Mouse (Mus musculus) hindbrain, embryonic 11.5 days (tissue): ENCODE measurements around the gene Ppm1h. TPM values are rescaled to one million over a fixed set of nuclear protein-coding genes. Genes with fewer than 3 reads are reported as not detected.

Experiments
- ATAC-seq: fragments of 200-750 bp; cut with Nextera tagmentation; 2 replicates; pipeline ENCODE4 v1.8.0; 2017; ENCODE audit warnings: mild to moderate bottlenecking, moderate TSS enrichment, moderate library complexity; ENCODE audit not compliant: low FRiP score
- DNase-seq: peaks from one replicate; pipeline ENCODE4 v3.0.0-alpha.2; 2015; ENCODE audit warnings: low spot score
- H3K27ac ChIP-seq: fragments of 300-500 bp; sonication (generic); 2 replicates; pipeline ENCODE4 v1.5.1; 2014; ENCODE audit warnings: mild to moderate bottlenecking, low read depth, low read length
- H3K27me3 ChIP-seq: fragments of 300-500 bp; sonication (generic); 2 replicates; pipeline ENCODE4 v1.6.1; 2014; ENCODE audit warnings: mild to moderate bottlenecking, low read length, moderate library complexity, mixed read lengths; ENCODE audit not compliant: control insufficient read depth, insufficient read depth
- H3K36me3 ChIP-seq: fragments of 300-500 bp; sonication (generic); 2 replicates; pipeline ENCODE4 v1.6.1; 2014; ENCODE audit warnings: mild to moderate bottlenecking, low read length, moderate library complexity, mixed read lengths; ENCODE audit not compliant: control insufficient read depth, insufficient read depth
- H3K4me1 ChIP-seq: fragments of 300-500 bp; sonication (generic); replicated peaks from 2 replicates; pipeline ENCODE4 v1.6.1; 2014; ENCODE audit warnings: low read length, mixed read lengths; ENCODE audit not compliant: control insufficient read depth, insufficient read depth
- H3K4me2 ChIP-seq: fragments of 300-500 bp; sonication (generic); replicated peaks from 2 replicates; pipeline ENCODE4 v1.6.1; 2014; ENCODE audit warnings: mild to moderate bottlenecking, low read depth, low read length
- H3K4me3 ChIP-seq: fragments of 300-500 bp; sonication (generic); 2 replicates; pipeline ENCODE4 v1.5.1; 2014; ENCODE audit warnings: low read depth, low read length
- H3K9ac ChIP-seq: fragments of 300-500 bp; sonication (generic); 2 replicates; pipeline ENCODE4 v1.6.1; 2014; ENCODE audit warnings: low read depth, low read length
- H3K9me3 ChIP-seq: fragments of 300-500 bp; sonication (generic); 2 replicates; pipeline ENCODE4 v1.6.1; 2016; ENCODE audit warnings: low read length; ENCODE audit not compliant: control insufficient read depth
- WGBS: fragments of 180-500 bp; shearing (Covaris S2); extraction: QIAGEN DNeasy Blood & Tissue Kit; methylation state at CpG from one replicate; pipeline ENCODE4 v1.1.7; 2014; 5-methylcytosine and 5-hydroxymethylcytosine counted together
- polyA plus RNA-seq: library from polyadenylated mRNA; unstranded; fragments of >200 nt; fragmentation: Nextera tagmentation; extraction: Ambion mirVana; gene quantifications from 2 replicates; pipeline ENCODE4 v1.2.1, GENCODE M21; 2014

The Ppm1h gene
- polyA plus RNA-seq, 1 experiment from 2014 or later: 9.7 TPM

DNA sequence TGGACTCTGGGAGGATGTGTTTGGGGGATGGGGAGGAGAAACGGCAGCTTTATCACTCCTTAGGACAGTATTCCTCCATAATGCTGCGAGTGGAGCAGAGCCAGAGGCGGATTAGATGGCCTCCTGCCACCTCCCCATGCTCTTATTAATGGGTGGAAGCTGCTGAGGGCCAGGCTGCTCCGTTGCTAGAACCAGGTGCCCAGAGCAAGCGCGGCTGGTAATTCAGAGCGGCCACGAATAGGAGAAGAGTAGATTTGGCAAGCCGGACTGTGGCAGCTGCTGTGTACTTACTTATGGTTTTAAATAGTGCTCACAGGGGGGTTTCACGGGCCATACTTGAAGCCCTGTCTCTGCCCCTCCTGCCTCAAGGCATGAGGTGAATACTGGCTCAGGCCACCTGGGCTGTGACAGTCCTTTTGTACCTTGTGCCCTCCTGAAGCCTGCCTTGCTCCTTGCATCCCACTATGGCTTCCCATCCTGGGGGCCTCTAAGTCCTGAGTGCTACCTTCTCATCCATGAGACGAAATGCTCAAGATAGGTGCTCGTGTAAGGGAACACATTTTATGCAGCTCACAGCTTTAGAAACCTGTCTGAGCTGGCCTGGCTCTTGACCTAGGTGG is 14.7 kb downstream of the Ppm1h start:
- Histone ChIP-seq H3K4me1 (no peaks in the 10 kb centered on the region), H3K9me3 (no peaks in the 10 kb centered on the region), H3K9ac (no peak overlapping the region), H3K27me3 (no peaks in the 10 kb centered on the region), H3K27ac (peak overlapping the region; percentile 42; the same call in 1 of the 2 replicates), H3K36me3 (no peaks in the 10 kb centered on the region), H3K4me2 (no peak overlapping the region), H3K4me3 (no peak overlapping the region)
- WGBS: 73% methylated on average over 12 of the region's 12 CpGs
- ATAC-seq (no peak), DNase-seq (no peak)

DNA sequence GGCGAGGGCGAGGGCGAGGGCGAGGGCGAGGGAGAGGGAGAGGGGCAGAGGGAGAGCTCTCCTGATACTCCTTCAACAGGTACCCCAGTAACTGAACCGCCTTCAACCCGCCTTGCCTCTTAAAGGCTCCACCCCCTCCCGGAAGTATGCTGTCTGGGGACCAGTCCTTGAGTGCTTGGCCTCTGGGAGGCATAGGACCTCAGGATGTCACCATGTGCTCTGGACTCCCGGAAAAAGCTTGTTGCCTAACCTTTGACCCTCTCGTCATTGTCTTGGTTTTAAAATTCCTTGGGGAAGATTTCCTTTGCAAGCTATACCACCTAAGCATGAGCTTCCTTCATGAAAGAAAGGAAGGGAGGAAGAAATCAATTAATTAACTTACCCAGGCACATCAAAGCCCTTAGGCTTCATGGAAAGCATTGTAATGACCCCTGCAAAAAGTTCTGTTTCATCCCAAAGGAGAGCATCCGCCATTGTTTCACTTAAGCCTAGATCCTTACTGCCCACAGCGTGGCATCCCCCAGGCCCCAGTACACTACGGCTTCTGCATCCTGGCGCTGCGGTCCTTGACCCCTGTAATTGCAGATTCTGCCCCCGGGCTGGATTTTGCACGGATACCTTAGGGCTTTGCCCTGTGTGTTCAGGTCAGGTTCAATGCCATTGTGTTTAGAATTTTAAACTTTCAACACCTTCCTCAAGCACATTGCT is 15.5 kb downstream of the Ppm1h start:
- H3K4me3 ChIP-seq: no peak overlapping the region
- 57% methylated on average over 12 of the region's 17 CpGs for WGBS
- no peaks in the 10 kb centered on the region for H3K4me1 ChIP-seq
- H3K27ac ChIP-seq: no peak overlapping the region
- DNase-seq (peak; percentile 16), ATAC-seq (0 out of 2 replicates have a peak, but pooled peaks have one; percentile 25)
- H3K9me3 ChIP-seq: no peaks in the 10 kb centered on the region
- no peak overlapping the region for H3K9ac ChIP-seq
- no peaks in the 10 kb centered on the region for H3K36me3 ChIP-seq
- no peak overlapping the region for H3K4me2 ChIP-seq
- no peaks in the 10 kb centered on the region for H3K27me3 ChIP-seq

GRCm38 (mm10) chr10:122696335-122696734 is 17.8 kb downstream of the Ppm1h start:
- H3K27me3 ChIP-seq: no peaks in the 10 kb centered on the region
- no peaks in the 10 kb centered on the region for H3K9me3 ChIP-seq
- no peak overlapping the region for H3K9ac ChIP-seq
- 100% methylated on average over 1 of the region's 1 CpGs for WGBS
- no peak overlapping the region for H3K4me3 ChIP-seq
- H3K4me1 ChIP-seq: no peaks in the 10 kb centered on the region
- DNase-seq (no peak), ATAC-seq (no peak)
- H3K36me3 ChIP-seq: no peaks in the 10 kb centered on the region
- no peak overlapping the region for H3K27ac ChIP-seq
- no peak overlapping the region for H3K4me2 ChIP-seq

DNA sequence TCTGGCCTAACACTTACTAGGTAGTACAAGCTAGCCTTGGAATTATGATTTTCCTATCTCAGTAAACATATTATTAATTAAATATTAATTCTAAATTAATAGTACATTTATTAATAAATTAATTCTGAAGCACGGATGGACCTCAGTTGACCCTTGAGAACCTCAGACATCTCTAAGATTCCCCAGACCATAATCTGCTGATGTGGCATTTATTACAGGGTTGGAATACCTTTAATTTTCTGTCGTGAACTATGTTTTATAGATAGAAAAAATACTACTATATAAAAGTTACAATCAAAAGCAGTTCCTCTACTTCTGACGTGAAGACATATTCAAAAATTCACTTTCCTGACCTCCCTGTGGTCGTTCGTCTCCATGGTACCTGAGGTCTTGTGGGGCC is 19.8 kb downstream of the Ppm1h start:
- 93% methylated on average over 5 of the region's 5 CpGs for WGBS
- no peak overlapping the region for H3K4me2 ChIP-seq
- H3K4me1 ChIP-seq: no peaks in the 10 kb centered on the region
- H3K9me3 ChIP-seq: no peaks in the 10 kb centered on the region
- no peak overlapping the region for H3K4me3 ChIP-seq
- H3K9ac ChIP-seq: no peak overlapping the region
- ATAC-seq (no peak), DNase-seq (no peak)
- H3K36me3 ChIP-seq: no peaks in the 10 kb centered on the region
- no peaks in the 10 kb centered on the region for H3K27me3 ChIP-seq
- no peak overlapping the region for H3K27ac ChIP-seq

GRCm38 (mm10) chr10:122704901-122705300 is 26.3 kb downstream of the Ppm1h start:
- WGBS: 91% methylated on average over 5 of the region's 5 CpGs
- ATAC-seq: no peak
- DNase-seq: no peak
- Histone ChIP-seq H3K4me2 (no peak overlapping the region), H3K36me3 (no peaks in the 10 kb centered on the region), H3K27me3 (no peaks in the 10 kb centered on the region), H3K9ac (no peak overlapping the region), H3K9me3 (no peaks in the 10 kb centered on the region), H3K4me3 (no peak overlapping the region), H3K27ac (no peak overlapping the region), H3K4me1 (no peaks in the 10 kb centered on the region)

GRCm38 (mm10) chr10:122705457-122705856 is 26.9 kb downstream of the Ppm1h start:
- H3K4me1 ChIP-seq: no peaks in the 10 kb centered on the region
- H3K9me3 ChIP-seq: no peaks in the 10 kb centered on the region
- H3K4me3 ChIP-seq: no peak overlapping the region
- 86% methylated on average over 6 of the region's 6 CpGs for WGBS
- DNase-seq (no peak), ATAC-seq (no peak)
- no peak overlapping the region for H3K4me2 ChIP-seq
- H3K36me3 ChIP-seq: no peaks in the 10 kb centered on the region
- no peaks in the 10 kb centered on the region for H3K27me3 ChIP-seq
- H3K27ac ChIP-seq: no peak overlapping the region
- H3K9ac ChIP-seq: no peak overlapping the region

DNA sequence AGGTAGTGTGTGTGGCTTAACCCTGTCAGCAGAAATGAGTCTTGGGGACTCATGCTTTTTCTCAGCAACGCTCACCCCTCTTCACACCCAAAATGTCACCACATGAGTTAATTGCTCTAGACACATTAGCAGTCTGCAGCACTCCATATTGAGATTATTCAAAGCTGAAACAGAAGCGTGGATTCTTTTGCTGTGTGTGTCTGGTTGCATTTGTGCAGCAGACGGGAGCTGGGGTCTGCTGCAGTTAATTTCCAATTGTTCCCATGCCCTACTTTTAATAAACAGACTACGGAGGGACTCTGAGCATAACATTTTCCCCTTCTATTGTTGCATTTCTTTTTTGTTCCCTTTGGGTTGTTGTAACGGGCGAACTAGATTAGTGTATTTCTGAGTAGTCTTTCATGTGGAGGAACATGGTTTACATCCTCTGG is 32.8 kb downstream of the Ppm1h start:
- Histone ChIP-seq H3K9ac (no peak overlapping the region), H3K27me3 (no peaks in the 10 kb centered on the region), H3K4me3 (no peak overlapping the region), H3K36me3 (no peaks in the 10 kb centered on the region), H3K27ac (no peak overlapping the region), H3K4me2 (no peak overlapping the region), H3K4me1 (no peaks in the 10 kb centered on the region), H3K9me3 (no peaks in the 10 kb centered on the region)
- no peak for DNase-seq
- no peak for ATAC-seq
- 71% methylated on average over 6 of the region's 6 CpGs for WGBS

- Histone ChIP-seq H3K27ac (no peak overlapping the region), H3K27me3 (no peaks in the 10 kb centered on the region), H3K4me3 (no peak overlapping the region), H3K36me3 (no peaks in the 10 kb centered on the region), H3K9me3 (no peaks in the 10 kb centered on the region), H3K9ac (no peak overlapping the region), H3K4me2 (no peak overlapping the region), H3K4me1 (no peaks in the 10 kb centered on the region)
- ATAC-seq (no peak), DNase-seq (no peak)
- 73% methylated on average over 5 of the region's 5 CpGs for WGBS
These were observed 33.7 kb downstream of the Ppm1h start for GRCm38 (mm10) chr10:122712307-122712706.

- 87% methylated on average over 12 of the region's 12 CpGs for WGBS
- ATAC-seq: no peak
- Histone ChIP-seq H3K27ac (no peak overlapping the region), H3K9me3 (no peaks in the 10 kb centered on the region), H3K4me1 (0 out of 2 replicates have a peak, but pooled peaks cover 2% of the 10 kb centered on the region), H3K4me3 (no peak overlapping the region), H3K9ac (no peak overlapping the region), H3K4me2 (no peak overlapping the region), H3K27me3 (no peaks in the 10 kb centered on the region), H3K36me3 (no peaks in the 10 kb centered on the region)
- no peak for DNase-seq
These were observed 37.3 kb downstream of the Ppm1h start for GRCm38 (mm10) chr10:122715856-122716255.
